Mouse (Mus musculus) kidney, adult 2 months (tissue): ENCODE data around the gene Adipor2. TPM values are rescaled to one million over a fixed set of nuclear protein-coding genes. Genes with fewer than 3 reads are reported as not detected.
"Not testable (repeated sequence)": the region's sequence is repeated elsewhere in the genome, so short reads cannot be mapped to it uniquely, and the experiment has no call there.

Source experiments
- DNase-seq: peaks from one replicate; pipeline ENCODE4 v3.0.0; 2021
- H3K27ac ChIP-seq: fragments of 200-500 bp; 2 replicates; pipeline ENCODE4 v1.5.1; 2012; ENCODE audit warnings: low read depth, low read length, control low read depth, inconsistent platforms; ENCODE audit not compliant: insufficient read depth
- H3K27me3 ChIP-seq: fragments of 200-500 bp; replicated peaks from 2 replicates; pipeline ENCODE4 v1.6.1; 2012; ENCODE audit warnings: mild to moderate bottlenecking, moderate library complexity, low read length, inconsistent platforms; ENCODE audit not compliant: control insufficient read depth, insufficient read depth
- H3K36me3 ChIP-seq: fragments of 200-500 bp; 2 replicates; pipeline ENCODE4 v1.6.1; 2012; ENCODE audit warnings: mild to moderate bottlenecking, moderate library complexity, low read length, inconsistent platforms; ENCODE audit not compliant: control insufficient read depth, insufficient read depth
- H3K4me1 ChIP-seq: fragments of 200-500 bp; 2 replicates; pipeline ENCODE4 v1.6.1; 2011; ENCODE audit warnings: low read length; ENCODE audit not compliant: control insufficient read depth, insufficient read depth
- H3K4me3 ChIP-seq: fragments of 200-500 bp; 2 replicates; pipeline ENCODE4 v1.5.1; 2011; ENCODE audit warnings: mild to moderate bottlenecking, low read depth, low read length, control low read depth; ENCODE audit not compliant: insufficient read depth
- CTCF ChIP-seq: fragments of 200-500 bp; conservative IDR thresholded peaks from 2 replicates; pipeline ENCODE4 v1.5.1; 2011; ENCODE audit warnings: low read depth, mild to moderate bottlenecking, control low read depth, low read length, moderate library complexity, mixed read lengths; ENCODE audit not compliant: insufficient read depth, insufficient read length
- POLR2A ChIP-seq: fragments of 200-500 bp; IDR thresholded peaks from one replicate; pipeline ENCODE4 v1.6.1; 2011; ENCODE audit warnings: low read depth, low read length, control low read depth
- WGBS: fragments of 180-500 bp; shearing (Covaris S2); methylation state at CpG from one replicate; pipeline ENCODE4 v1.1.7; 2018; 5-methylcytosine and 5-hydroxymethylcytosine counted together
- polyA plus RNA-seq: library from polyadenylated mRNA; depleted of rRNA; stranded (reverse); fragments of >200 nt; gene quantifications from 2 replicates; pipeline ENCODE4 v1.2.3, GENCODE M21; 2012

Gene Adipor2
- polyA plus RNA-seq, 1 experiment: 66.6 TPM

DNA sequence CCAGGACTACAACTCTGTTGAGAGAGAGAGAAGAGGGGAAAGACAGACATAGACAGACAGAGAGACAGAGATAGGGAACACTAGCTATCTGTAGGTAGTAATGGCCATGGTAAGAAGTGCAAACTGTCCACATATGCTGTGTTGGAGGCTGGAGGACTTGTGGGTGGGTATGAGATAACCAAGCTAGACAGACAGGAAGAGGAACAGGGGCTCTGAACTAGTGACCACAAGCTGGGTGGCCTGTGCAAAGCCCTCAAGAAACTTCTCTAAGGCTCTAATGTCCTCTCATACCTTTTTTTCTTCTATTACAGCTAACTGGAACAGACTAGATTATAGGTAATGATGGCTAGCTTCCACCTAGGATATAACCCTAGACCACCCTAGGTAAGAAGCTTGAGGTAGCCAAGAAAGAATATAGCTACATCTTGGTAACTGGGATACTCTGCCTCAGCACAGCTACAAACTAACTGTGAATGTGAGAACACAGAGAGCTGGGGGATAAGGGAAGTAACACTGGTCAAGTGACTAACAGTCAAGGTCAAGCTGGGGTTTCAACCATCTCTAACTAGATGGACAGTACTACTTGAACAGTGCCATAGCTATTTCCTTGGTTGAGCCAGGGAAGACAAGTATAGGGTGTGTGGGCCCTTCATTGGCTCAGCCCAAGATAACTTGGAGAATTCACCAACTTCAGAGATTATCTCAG, 44.4 kb downstream of the Adipor2 start:
- Histone ChIP-seq H3K27me3 (no peaks in the 10 kb centered on the region), H3K4me1 (peaks cover 10% of the 10 kb centered on the region; the same call in 1 of the 2 replicates), H3K4me3 (no peak overlapping the region), H3K27ac (no peak overlapping the region), H3K36me3 (no peaks in the 10 kb centered on the region; the same call in 1 of the 2 replicates)
- DNase-seq: no peak
- TF ChIP-seq CTCF: no peak

DNA sequence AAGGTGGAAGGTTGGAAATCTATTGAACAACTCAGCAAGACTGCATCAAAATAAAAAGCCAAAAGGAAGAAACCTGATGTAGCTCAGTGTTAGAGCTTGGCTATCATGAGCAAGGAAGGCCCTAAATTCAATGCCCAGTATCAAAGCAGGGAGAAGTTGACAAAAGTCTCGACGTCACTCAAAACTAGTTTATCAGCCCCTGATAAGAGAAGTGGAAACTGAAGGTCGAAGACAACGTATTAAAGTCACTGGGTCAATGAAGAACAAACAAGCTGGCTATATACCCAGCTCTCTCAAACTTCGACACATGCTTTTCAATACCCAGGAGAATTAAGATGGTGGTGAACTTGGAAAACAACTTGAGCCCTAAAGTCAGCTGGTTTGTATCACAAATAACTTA, 45.3 kb downstream of the Adipor2 start:
- H3K4me3 ChIP-seq: no peak overlapping the region
- H3K36me3 ChIP-seq: no peaks in the 10 kb centered on the region; the same call in 1 of the 2 replicates
- H3K27me3 ChIP-seq: no peaks in the 10 kb centered on the region
- WGBS: 81% methylated on average over 5 of the region's 5 CpGs
- peaks cover 7% of the 10 kb centered on the region; the same call in 1 of the 2 replicates for H3K4me1 ChIP-seq
- H3K27ac ChIP-seq: no peak overlapping the region
- TF ChIP-seq POLR2A (no peak), CTCF (no peak)
- DNase-seq: no peak

DNA sequence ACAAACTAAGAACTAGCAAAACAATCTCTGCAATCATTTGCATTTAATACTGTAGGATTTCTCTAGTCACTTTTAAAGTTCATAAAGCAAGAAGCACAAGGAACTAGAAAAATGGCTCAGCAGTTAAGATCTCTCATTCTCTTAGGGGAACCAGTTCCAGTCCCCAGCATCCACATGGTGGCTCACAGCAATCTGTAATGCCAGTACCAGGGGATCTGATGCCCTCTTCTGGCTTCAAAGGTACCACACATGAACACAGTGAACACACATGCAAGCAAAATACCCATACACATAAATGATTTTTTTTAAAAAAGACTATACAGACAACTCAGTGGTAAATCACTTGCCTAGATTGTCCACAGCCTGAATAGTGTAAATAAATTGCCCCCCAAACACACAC, 45.9 kb downstream of the Adipor2 start:
- Histone ChIP-seq H3K36me3 (no peaks in the 10 kb centered on the region; the same call in 1 of the 2 replicates), H3K27me3 (no peaks in the 10 kb centered on the region), H3K4me1 (peaks cover 7% of the 10 kb centered on the region; the same call in 1 of the 2 replicates), H3K27ac (no peak overlapping the region), H3K4me3 (no peak overlapping the region)
- TF ChIP-seq CTCF: peak; percentile 22; the same call in 1 of the 2 replicates
- no peak for TF ChIP-seq POLR2A
- no peak for DNase-seq

DNA sequence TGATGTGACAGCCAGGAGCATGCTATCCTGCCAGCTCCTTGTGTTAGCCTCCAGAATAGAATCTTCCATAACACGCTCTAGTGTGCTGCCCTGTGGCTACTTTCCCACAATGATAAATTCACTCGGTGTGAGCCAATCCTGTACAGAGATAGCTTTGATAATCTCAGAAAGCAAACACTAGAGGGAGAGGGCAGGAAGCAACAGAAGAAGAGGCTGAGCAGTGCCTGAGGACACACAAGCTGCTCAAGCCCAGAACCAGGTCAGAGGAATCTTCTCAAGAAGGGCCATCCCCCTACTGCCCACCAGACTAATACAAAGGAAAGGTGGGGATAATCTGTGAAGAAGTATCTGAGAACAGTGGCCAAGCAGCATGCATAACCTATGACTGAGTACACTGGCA, 50.1 kb downstream of the Adipor2 start:
- Histone ChIP-seq H3K27me3 (no peaks in the 10 kb centered on the region), H3K4me3 (no peak overlapping the region), H3K4me1 (no peaks in the 10 kb centered on the region), H3K27ac (no peak overlapping the region), H3K36me3 (peaks cover 6% of the 10 kb centered on the region)
- TF ChIP-seq CTCF (no peak), POLR2A (no peak)
- DNase-seq: no peak
- WGBS: 88% methylated on average over 2 of the region's 2 CpGs

GRCm38 (mm10) chr6:119366800-119367199, 50.7 kb downstream of the Adipor2 start:
- H3K4me3 ChIP-seq, H3K27me3 ChIP-seq, H3K4me1 ChIP-seq, DNase-seq, H3K36me3 ChIP-seq, H3K27ac ChIP-seq: not testable (repeated sequence)
- 77% methylated on average over 4 of the region's 4 CpGs for WGBS

GRCm38 (mm10) chr6:119363593-119363992, 53.9 kb downstream of the Adipor2 start:
- no peak for TF ChIP-seq POLR2A
- no peak for TF ChIP-seq CTCF
- Histone ChIP-seq H3K4me1 (no peaks in the 10 kb centered on the region), H3K27me3 (no peaks in the 10 kb centered on the region), H3K4me3 (no peak overlapping the region), H3K27ac (no peak overlapping the region), H3K36me3 (peaks cover 12% of the 10 kb centered on the region)
- DNase-seq: no peak
- whole genome bisulfite sequencing: 89% methylated on average over 5 of the region's 5 CpGs

- peaks cover 14% of the 10 kb centered on the region for H3K36me3 ChIP-seq
Observed at GRCm38 (mm10) chr6:119360925-119361702, 56.4 kb downstream of the Adipor2 start.

DNA sequence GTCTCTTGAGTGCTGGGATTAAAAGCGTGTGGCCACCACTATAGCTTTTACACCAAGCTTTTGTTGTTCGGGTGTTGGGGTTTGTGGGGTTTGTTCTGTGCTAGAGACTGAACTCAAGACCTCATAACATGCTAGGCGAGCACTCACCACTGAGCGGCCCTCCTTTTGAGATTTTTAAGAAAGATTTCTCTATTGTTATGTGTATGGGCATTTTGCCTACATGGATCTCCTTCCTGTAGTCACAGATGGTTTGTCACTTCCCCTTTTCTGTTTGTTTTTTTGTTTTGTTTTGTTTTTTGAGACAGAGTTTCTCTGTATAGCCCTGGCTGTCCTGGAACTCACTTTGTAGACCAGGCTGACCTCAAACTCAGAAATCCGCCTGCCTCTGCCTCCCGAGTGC, 57.3 kb downstream of the Adipor2 start:
- peaks cover 14% of the 10 kb centered on the region for H3K36me3 ChIP-seq
- not testable (repeated sequence) for DNase-seq, H3K27me3 ChIP-seq, H3K4me1 ChIP-seq, H3K27ac ChIP-seq, H3K4me3 ChIP-seq
- 89% methylated on average over 6 of the region's 6 CpGs for WGBS

More at GRCm38 (mm10) chr6:119360925-119361702, 56.4 kb downstream of the Adipor2 start:
- 84% methylated on average over 3 of the region's 3 CpGs for WGBS
- H3K4me1 ChIP-seq: no peaks in the 10 kb centered on the region
- H3K27me3 ChIP-seq: no peaks in the 10 kb centered on the region
- DNase-seq: no peak
- TF ChIP-seq POLR2A (no peak), CTCF (no peak)
- no peak overlapping the region for H3K27ac ChIP-seq
- no peak overlapping the region for H3K4me3 ChIP-seq
